Mouse (Mus musculus): ENCODE measurements around the gene Bud31. TPM values are rescaled to one million over a fixed set of nuclear protein-coding genes. Genes with fewer than 3 reads are reported as not detected.

Gene Bud31
- polyA plus RNA-seq (2017; shearing (Covaris generic)): 232 TPM

DNA sequence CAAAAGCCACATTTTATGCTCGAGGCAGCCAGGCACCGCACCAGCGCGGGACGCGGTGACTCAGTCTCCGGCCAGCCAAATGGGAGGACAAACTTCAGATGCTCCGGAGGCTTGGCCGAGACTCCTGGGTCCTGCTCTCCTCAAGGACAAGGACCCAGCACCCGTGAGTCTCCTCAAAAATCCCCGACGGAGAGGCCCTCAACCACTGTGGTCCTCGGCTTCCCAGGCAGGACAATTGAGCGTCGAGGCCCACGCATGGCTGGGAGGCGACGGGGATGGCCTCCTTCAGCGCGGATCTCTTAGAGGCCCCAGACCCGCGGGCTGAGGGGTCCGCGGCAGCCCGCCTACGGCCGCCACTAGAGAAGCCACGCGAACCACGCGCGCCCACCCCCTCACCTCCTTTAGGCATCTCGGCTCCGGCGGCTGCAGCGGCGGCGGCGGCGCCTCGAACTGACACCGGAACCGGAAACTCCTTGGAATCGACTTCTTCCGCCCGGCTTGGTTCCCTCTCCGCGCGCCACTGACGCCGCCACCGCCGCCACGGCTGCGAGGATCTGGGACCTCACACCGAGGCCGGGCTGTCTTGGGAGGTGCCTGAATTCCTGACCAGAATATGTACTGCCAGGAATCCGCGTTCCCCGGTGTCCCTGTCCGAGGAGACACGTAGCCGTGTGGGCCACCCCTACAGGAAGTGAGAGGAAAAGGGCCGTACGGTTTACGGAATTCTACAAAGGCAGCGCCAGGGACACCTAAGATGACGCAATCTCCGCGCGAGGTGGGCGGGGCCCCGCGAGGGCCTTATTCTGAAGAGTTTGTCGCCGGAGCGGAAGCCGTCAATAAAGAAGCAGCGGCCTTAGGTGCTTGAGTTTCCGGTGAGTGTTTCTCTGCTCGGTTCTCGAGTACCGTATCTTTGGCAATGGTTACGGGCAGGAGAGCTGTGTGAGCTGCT lies at the start of gene Bud31, which contains the start of gene Pdap1:
TSS of gene Bud31 (plus strand) at position 792 of the 949 bp plus-strand sequence.
TSS of gene Pdap1 (minus strand) at position 668 of the 949 bp plus-strand sequence.

DNA sequence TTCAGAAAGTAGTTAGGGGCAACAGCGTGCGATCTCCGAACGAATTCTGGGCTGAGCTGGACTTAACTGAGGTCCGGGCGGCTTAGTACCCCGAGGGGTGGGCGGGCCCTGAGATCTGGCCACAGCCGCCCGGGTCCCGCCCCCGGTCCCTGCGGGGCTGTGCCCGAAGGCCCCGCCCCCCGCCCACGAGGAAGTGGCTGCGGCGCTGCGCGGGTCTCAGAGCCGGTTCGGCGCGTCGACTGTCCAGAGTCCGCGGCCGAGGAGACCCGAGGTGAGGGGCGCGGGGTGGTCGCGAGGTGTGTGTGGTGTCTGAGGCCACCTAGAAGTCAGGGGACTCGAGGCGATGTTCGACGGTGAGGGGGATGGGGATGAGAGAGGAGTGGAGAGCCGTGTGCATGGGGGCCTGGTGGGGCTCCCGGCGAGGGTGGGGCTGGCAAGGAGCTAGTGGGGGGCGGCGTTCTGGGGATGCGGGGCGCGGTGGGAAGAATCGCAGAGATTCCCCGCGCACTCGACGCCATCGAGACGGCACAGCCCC lies 26.0 kb upstream of the Bud31 start, which contains the start of gene Arpc1b:
TSS of gene Arpc1b (plus strand) at position 145 of the 535 bp plus-strand sequence.

DNA sequence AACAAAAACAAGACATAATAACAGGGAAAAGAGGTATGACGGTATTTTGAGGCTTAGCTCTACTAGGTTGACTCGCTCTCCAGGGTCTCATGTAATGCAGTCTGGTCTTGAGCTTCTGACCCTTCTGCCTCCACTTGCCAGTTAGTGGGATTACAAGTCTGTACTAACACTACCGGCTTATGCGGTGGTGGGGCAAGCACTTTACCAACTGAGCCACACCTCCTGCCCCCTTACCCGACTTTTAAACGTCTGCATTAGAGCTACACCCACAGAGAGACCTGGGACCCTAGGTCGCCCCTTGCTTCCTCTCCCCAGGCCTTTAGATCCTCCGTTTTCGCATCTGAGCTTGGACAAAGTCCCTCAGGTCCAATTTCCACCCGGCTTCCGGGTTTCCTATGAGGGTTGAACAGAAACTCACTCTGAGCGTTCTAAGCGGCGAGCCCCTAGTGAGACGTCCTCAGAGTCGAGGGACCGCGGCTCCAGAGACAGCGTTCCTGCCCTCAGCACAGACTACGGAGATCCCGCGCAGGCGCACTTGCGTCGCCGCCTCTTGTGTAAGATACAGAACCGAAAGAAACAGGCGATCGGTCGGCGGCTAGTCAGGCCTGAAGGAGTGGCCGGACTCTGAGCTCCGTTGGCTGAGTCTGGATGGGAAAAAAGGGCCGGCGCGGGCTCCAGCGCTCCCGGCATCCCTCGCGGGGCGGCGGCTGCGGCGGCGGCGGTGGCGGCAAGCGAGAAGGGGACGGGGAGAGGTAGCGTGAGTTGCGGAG lies 26.6 kb downstream of the Bud31 start, which contains the start of the genes Ptcd1 and Cpsf4:
TSS of gene Ptcd1 (minus strand) at position 573 of the 770 bp plus-strand sequence.
TSS of gene Cpsf4 (plus strand) at position 678 of the 770 bp plus-strand sequence.

DNA sequence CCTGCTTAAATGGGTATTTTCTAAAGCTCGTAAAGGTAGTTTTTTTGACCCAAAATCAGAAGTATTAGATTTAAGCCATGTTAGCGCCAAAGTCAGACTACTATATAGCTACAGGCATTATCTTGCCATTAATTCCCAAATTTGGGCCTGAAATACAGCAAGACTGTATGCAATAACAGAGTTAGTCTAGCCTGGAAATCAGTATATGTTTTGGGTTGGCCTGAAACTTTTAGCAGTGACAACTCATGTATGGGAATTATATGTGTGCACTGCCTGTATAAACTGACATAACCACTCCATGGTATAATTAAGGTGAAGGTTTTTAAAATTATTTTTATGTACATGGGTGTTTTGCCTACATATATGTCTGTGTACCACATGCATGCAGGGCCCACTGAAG lies 51.8 kb downstream of the Bud31 start, which contains the start of gene Atp5j2:
TSS of gene Atp5j2 (minus strand) at position 101 of the 400 bp plus-strand sequence.

Other genes starting within 250 kb of the Bud31 start
- gene Smurf1, start 174.5 kb upstream of the Bud31 start, polyA plus RNA-seq (2017; shearing (Covaris generic)): 3.6 TPM
- not detected for gene Gm4871, start 107.6 kb upstream of the Bud31 start, polyA plus RNA-seq (2017; shearing (Covaris generic))
- not detected for gene 1700018F24Rik, start 97.4 kb upstream of the Bud31 start, polyA plus RNA-seq (2017; shearing (Covaris generic))
- 109 TPM for gene Arpc1a, start 56.5 kb upstream of the Bud31 start, polyA plus RNA-seq (2017; shearing (Covaris generic))
- not detected for gene Kpna7, start 56.3 kb upstream of the Bud31 start, polyA plus RNA-seq (2017; shearing (Covaris generic))
- gene Arpc1b, start 26.1 kb upstream of the Bud31 start, polyA plus RNA-seq (2017; shearing (Covaris generic)): 1,330 TPM
- gene Pdap1, start 124 bp upstream of the Bud31 start, polyA plus RNA-seq (2017; shearing (Covaris generic)): 56.0 TPM
- gene Ptcd1, start 26.7 kb downstream of the Bud31 start, polyA plus RNA-seq (2017; shearing (Covaris generic)): 34.3 TPM
- 32.3 TPM for gene Cpsf4, start 26.9 kb downstream of the Bud31 start, polyA plus RNA-seq (2017; shearing (Covaris generic))
- 488 TPM for gene Atp5j2, start 51.7 kb downstream of the Bud31 start, polyA plus RNA-seq (2017; shearing (Covaris generic))
- gene Zkscan14, start 61.5 kb downstream of the Bud31 start, polyA plus RNA-seq (2017; shearing (Covaris generic)): 30.7 TPM
- gene Zkscan5, start 64.2 kb downstream of the Bud31 start, polyA plus RNA-seq (2017; shearing (Covaris generic)): 10.9 TPM
- gene Zfp655, start 91.4 kb downstream of the Bud31 start, polyA plus RNA-seq (2017; shearing (Covaris generic)): 62.6 TPM
- 0.97 TPM for gene Zscan25, start 140.1 kb downstream of the Bud31 start, polyA plus RNA-seq (2017; shearing (Covaris generic))
- not detected for gene Cyp3a57, start 204.9 kb downstream of the Bud31 start, polyA plus RNA-seq (2017; shearing (Covaris generic))